Mouse (Mus musculus): ENCODE results near the gene Rap1gds1. TPM values are rescaled to one million over a fixed set of nuclear protein-coding genes. Genes with fewer than 3 reads are reported as not detected.

The Rap1gds1 gene
- polyA plus RNA-seq, 1 experiment from 2014 or later = 82.1 TPM

DNA sequence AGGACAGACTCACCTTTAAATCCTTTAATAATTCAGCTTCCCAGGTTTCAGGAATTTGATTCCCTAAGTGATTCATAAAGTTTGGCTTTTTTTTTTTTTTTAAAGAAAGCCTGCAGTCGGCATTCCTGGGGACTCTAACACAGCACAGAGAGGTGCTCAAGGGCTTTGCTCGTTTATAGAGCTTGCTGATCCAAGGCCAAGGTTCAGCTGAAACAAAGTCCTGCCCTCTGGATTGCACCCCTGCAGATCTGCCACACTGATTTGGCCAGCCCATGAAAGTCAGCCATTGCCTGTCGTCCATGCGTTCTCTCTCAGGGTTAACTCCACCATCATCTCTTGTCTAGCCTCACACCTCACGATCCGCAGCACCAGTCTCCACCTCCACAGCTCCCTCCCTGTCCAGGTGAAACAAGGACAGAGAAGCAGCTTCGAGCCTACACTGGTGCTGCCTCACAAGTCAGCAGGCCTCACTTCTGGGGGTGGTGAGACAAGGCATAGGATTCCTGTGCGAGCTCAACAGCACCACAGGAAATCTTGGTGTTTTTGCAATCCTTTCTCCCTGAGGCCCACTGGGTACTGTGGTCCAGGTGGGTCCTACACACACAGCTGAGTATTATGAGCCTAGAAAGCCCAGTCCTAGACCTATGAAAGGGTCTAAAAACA lies 160.2 kb downstream of the Rap1gds1 start:
- DNase-seq (ENCODE audit: low read depth, low spot score) (no peak), ATAC-seq (no peak)
- ChIA-PET POLR2A (interaction anchor here (0.6 kb wide), 1 partner anchor 275 kb away, joined by 4 read pairs; no protein-coding TSS in a partner anchor), CTCF (interaction anchor here (0.7 to 1.8 kb wide), 6 partner anchors 8 to 273 kb away, joined by 3 to 5 read pairs (median 4); no protein-coding TSS in a partner anchor)
- in situ Hi-C loops (cut with MboI; ENCODE audit: low pct_unique_long_range_greater_than_20kb) = loop anchor here (5.0 kb wide), 1 partner anchor 278 kb away; no protein-coding TSS in a partner anchor
- no peaks in the 10 kb centered on the region for H3K27me3 ChIP-seq
- TF ChIP-seq CTCF (IDR thresholded peaks at IDR 0.05) = no peak

DNA sequence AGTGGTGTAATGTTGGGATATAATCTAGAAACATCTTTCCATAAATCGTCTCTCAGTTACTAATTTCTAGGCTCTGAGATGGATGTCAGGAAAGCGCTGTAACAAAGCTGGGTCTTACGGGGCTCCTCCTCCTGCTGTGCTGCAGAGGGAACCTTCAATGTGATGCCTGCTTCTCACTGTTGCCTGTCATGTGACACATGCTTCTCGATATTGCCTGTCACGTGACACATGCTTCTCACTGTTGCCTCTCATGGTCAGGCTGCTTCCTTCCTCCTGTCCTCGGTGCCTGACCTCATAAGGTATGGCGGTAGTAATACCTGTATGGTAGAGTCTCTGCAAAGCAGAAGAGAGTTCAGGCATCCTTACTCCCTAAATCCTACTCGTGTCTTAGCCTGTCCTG lies 162.5 kb downstream of the Rap1gds1 start:
- DNase-seq (ENCODE audit: low read depth, low spot score) = no peak
- H3K27me3 ChIP-seq = no peaks in the 10 kb centered on the region
- in situ Hi-C loops (cut with MboI; ENCODE audit: low pct_unique_long_range_greater_than_20kb) = no loop called here
- CTCF ChIA-PET = interaction anchor here (1.7 kb wide), 1 partner anchor 11 kb away, joined by 3 read pairs; no protein-coding TSS in a partner anchor
- ATAC-seq = no peak
- POLR2A ChIA-PET = no interaction called here
- TF ChIP-seq CTCF (IDR thresholded peaks at IDR 0.05) = no peak

DNA sequence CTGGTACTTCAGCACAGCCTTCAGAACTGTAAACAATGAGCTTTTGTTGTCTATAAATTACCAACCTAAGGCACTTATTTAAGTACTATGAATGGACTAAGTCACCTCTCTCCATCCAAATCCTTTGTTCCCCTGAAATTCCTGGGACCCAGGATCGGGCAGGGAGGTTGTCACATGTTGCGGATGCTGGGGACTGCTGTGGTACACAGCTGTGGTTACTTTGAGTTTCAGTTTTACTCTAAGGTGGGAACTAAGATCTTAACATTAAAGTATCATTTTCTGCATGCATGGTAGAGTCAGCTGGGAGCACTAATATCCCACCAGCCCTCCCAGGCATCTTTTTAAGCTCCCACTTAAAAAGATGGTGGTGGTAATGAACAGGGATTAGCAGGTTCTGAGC lies 165.7 kb downstream of the Rap1gds1 start:
- ChIA-PET CTCF (interaction anchor here (0.7 to 1.8 kb wide), 5 partner anchors 9 to 446 kb away, joined by 3 to 6 read pairs (median 3); no protein-coding TSS in a partner anchor), POLR2A (no interaction called here)
- TF ChIP-seq CTCF (IDR thresholded peaks at IDR 0.05) = no peak
- DNase-seq (ENCODE audit: low read depth, low spot score) (no peak), ATAC-seq (no peak)
- in situ Hi-C loops (cut with MboI; ENCODE audit: low pct_unique_long_range_greater_than_20kb) = no loop called here
- H3K27me3 ChIP-seq = no peaks in the 10 kb centered on the region

DNA sequence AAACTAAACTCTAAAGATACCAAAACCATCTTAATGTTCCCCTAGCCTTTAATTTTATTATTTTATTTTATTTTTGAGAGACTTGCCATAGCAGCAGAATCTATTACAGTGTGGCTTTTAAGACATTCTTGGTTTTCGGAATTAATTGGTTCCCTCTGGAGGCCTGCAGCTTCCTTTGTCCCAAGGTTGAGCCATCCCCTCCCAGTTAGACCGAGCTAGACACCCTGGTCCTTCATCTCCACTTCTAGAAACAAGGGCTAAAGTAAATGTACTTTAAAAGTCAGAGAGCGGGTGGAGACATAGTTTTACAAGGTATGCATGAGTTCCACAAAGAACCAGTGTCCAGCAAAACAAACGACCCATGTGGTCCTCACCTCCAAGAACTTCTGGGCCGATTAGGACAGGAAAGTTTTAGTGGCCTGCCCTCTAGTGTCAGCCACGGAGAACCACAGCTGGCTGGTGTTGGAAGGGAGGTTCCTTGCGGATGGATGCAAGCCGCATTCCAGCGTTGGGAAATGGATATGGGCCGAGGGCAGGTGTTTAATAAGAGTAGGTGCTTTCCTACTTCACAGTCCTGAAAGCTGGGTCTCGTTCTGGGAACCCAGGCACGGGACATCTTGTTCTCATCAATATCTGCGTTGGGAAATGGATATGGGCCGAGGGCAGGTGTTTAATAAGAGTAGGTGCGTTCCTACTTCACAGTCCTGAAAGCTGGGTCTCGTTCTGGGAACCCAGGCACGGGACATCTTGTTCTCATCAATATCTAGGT lies 168.7 kb downstream of the Rap1gds1 start:
- POLR2A ChIA-PET = interaction anchor here (0.5 to 1.0 kb wide), 3 partner anchors 159 to 260 kb away, joined by 3 to 4 read pairs (median 3); no protein-coding TSS in a partner anchor
- DNase-seq (ENCODE audit: low read depth, low spot score) (peak; percentile 43), ATAC-seq (peak; percentile 92)
- no peak for TF ChIP-seq CTCF (IDR thresholded peaks at IDR 0.05)
- CTCF ChIA-PET = interaction anchor here (0.7 to 3.6 kb wide), 19 partner anchors 10 to 451 kb away, joined by 3 to 16 read pairs (median 3); no protein-coding TSS in a partner anchor
- in situ Hi-C loops (cut with MboI; ENCODE audit: low pct_unique_long_range_greater_than_20kb) = no loop called here
- H3K27me3 ChIP-seq = no peaks in the 10 kb centered on the region

DNA sequence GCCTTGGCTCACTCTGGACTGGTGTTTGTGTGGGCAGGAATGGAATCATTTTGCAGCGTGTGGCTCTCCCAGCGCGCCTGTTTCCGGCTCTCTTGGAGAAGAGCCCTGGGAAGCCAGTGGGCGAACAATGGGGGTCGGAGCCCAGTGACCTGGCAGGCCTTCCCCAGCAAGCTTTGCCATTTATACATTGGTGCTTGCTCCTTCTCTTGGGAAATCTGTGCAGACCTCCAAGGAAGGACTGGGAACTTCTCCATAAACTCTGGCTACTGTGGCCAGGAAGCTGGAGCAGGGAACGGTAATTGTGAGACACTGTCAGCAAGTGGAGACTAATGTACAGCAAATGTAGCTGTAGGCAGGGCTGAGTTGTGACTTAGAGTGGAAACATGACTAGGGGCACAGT lies 169.3 kb downstream of the Rap1gds1 start:
- DNase-seq (ENCODE audit: low read depth, low spot score) (no peak), ATAC-seq (no peak)
- H3K27me3 ChIP-seq = no peaks in the 10 kb centered on the region
- CTCF ChIA-PET = interaction anchor here (0.7 to 3.6 kb wide), 16 partner anchors 10 to 450 kb away, joined by 3 to 16 read pairs (median 3); no protein-coding TSS in a partner anchor
- in situ Hi-C loops (cut with MboI; ENCODE audit: low pct_unique_long_range_greater_than_20kb) = no loop called here
- POLR2A ChIA-PET = interaction anchor here (0.5 to 1.0 kb wide), 2 partner anchors 160 to 259 kb away, joined by 3 to 4 read pairs; no protein-coding TSS in a partner anchor
- no peak for TF ChIP-seq CTCF (IDR thresholded peaks at IDR 0.05)

DNA sequence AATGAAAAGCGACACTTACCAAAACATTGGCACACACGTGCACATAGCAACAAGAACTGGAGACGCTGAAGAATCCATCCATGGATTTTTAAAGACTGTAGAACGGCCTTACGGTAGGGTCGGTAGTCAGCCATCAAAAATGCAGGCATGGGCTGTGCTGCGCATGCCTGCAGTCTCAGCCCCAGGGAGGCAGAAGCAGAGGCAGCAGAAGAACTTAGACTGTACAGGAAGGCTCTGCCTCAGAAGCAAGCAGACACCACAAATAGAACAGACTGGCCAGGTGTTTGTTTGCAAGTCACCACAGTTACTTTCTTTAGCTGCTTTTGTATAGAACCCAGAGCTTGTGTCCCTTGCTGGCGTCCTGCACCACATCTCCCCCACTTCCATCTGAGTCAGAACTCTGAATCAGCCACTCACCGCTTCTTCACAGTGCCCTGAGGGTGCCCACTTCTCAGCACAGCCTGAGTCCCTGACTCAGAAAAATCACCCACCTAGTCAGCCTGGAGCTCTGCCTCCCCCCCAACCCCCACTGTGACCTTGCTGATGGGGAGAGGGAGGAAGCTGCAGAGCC lies 174.3 kb downstream of the Rap1gds1 start:
- ChIA-PET CTCF (interaction anchor here (0.7 to 2.0 kb wide), 8 partner anchors 9 to 258 kb away, joined by 3 to 8 read pairs (median 3); partner anchors contain the start of gene Tspan5), POLR2A (interaction anchor here (0.8 kb wide), 2 partner anchors 9 to 159 kb away, joined by 3 to 4 read pairs; partner anchors contain the start of gene Tspan5)
- ATAC-seq = peak; percentile 95
- in situ Hi-C loops (cut with MboI; ENCODE audit: low pct_unique_long_range_greater_than_20kb) = loop anchor here (5.0 kb wide), 1 partner anchor 258 kb away; no protein-coding TSS in a partner anchor
- no peaks in the 10 kb centered on the region for H3K27me3 ChIP-seq
- no peak for TF ChIP-seq CTCF (IDR thresholded peaks at IDR 0.05)
- peak; percentile 85 for DNase-seq (ENCODE audit: low read depth, low spot score)

DNA sequence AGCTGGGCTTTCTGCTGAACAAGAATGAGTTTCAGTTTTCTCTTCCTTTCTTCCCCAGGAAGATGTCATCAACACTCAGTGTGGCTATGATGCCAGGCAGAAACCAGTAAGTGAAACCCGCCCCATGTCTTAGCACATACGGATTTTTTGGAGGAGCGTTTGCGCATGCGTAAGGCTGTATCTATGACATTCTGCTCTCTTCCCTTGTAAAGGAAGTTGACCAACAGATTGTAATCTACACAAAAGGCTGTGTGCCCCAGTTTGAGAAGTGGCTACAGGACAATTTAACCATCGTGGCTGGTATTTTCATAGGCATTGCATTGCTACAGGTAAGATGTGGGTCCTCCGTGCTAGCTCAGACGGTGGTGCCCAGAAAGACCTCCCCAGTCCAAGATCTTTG lies 176.9 kb downstream of the Rap1gds1 start:
- no peak for TF ChIP-seq CTCF (IDR thresholded peaks at IDR 0.05)

DNA sequence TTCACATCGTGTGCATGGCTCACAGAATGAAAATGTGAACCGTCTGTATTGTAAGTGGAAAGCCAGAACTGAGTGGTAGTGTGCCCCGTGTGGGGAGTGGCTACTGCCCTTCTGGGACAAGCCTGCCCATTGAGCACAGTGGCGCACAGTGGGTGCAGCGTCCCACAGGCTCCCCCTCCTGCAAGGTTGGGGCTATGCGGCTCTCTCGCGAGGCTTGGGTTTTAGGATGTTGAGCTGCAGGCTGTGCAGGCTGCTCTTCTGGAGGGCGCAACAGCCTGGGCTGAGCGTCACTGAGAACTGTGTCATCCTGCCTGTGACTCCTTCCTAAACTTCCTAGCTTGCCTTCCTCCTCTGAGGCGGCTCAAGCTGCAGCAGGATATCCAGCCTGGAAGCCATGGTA lies 177.5 kb downstream of the Rap1gds1 start:
- ATAC-seq (no peak), DNase-seq (ENCODE audit: low read depth, low spot score) (no peak)
- no peak for TF ChIP-seq CTCF (IDR thresholded peaks at IDR 0.05)
- in situ Hi-C loops (cut with MboI; ENCODE audit: low pct_unique_long_range_greater_than_20kb) = no loop called here
- POLR2A ChIA-PET = no interaction called here
- CTCF ChIA-PET = no interaction called here
- no peaks in the 10 kb centered on the region for H3K27me3 ChIP-seq

More for the DNA sequence above, 176.9 kb downstream of the Rap1gds1 start:
- ChIA-PET POLR2A (no interaction called here), CTCF (interaction anchor here (1.0 kb wide), 1 partner anchor 19 kb away, joined by 3 read pairs; no protein-coding TSS in a partner anchor)
- in situ Hi-C loops (cut with MboI; ENCODE audit: low pct_unique_long_range_greater_than_20kb) = no loop called here
- no peak for ATAC-seq
- no peak for DNase-seq (ENCODE audit: low read depth, low spot score)
- no peaks in the 10 kb centered on the region for H3K27me3 ChIP-seq

DNA sequence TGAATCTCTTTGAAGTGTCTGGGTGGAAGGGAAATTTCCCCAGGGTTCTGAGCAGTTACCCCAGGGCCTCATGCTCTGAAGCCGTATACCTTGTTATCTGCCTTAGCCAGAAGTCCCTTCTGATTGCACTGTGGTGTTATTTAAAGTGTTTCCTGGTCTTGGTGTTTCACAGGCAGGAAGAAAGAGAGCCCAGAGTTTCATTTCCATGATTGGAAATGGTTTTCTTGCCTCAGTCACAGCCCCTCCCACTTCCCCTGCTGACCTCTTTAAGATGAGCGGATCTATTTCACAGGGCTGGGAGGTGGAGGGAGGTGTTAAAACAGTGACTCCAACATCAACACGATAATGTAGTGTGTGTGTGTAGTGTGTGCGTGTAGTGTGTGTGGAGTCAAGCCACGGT lies 181.5 kb downstream of the Rap1gds1 start:
- in situ Hi-C loops (cut with MboI; ENCODE audit: low pct_unique_long_range_greater_than_20kb) = no loop called here
- CTCF ChIA-PET = no interaction called here
- POLR2A ChIA-PET = no interaction called here
- H3K27me3 ChIP-seq = no peaks in the 10 kb centered on the region
- ATAC-seq (no peak), DNase-seq (ENCODE audit: low read depth, low spot score) (no peak)
- no peak for TF ChIP-seq CTCF (IDR thresholded peaks at IDR 0.05)

DNA sequence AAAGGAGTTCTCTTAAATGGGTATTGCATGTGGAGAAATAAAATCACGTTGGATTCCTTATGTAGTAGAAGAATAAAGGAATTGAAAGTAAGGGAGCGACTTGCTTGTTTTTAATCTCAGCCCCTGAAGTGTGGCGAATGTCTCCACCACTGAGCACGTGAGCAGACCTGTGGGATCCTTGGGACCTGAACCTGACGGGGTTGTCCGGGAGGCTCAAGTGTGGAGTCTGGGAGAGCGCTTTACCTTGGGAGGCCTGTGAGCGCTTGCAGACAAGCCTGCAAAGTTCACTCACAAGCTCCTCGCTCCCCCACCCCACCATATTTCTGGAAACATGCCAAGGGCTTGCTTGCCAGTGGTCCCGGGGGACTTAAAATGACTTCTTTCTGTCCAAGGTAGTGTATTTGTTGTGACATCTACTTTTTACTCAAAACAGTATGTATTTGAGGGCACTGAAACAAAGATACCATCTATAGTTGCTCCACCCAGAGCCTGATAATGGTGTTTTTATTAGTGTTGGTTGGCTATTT lies 185.2 kb downstream of the Rap1gds1 start:
- ATAC-seq = no peak
- CTCF ChIA-PET = no interaction called here

More for the DNA sequence above, 185.2 kb downstream of the Rap1gds1 start:
- no peak for DNase-seq (ENCODE audit: low read depth, low spot score)
- TF ChIP-seq CTCF (IDR thresholded peaks at IDR 0.05) = no peak
- no peaks in the 10 kb centered on the region for H3K27me3 ChIP-seq
- POLR2A ChIA-PET = no interaction called here
- in situ Hi-C loops (cut with MboI; ENCODE audit: low pct_unique_long_range_greater_than_20kb) = no loop called here
